Mouse (Mus musculus) kidney, postnatal 0 days (tissue): ENCODE measurements around the gene Pold1. TPM values are rescaled to one million over a fixed set of nuclear protein-coding genes. Genes with fewer than 3 reads are reported as not detected.
A peak's percentile ranks its signal among the peaks of the same experiment; 100 is the strongest.

Experiments used
- ATAC-seq: fragments of 200-750 bp; cut with Nextera tagmentation; replicated peaks from 2 replicates; pipeline ENCODE4 v1.8.0; 2017; ENCODE audit warnings: low read depth, moderate number of reproducible peaks, moderate TSS enrichment, moderate library complexity; ENCODE audit not compliant: low FRiP score
- DNase-seq: peaks from one replicate; pipeline ENCODE4 v3.0.0-alpha.2; 2016; ENCODE audit warnings: low spot score
- H3K27ac ChIP-seq: fragments of 300-500 bp; sonication (generic); 2 replicates; pipeline ENCODE4 v1.5.1; 2014; ENCODE audit warnings: mild to moderate bottlenecking
- H3K27me3 ChIP-seq: fragments of 300-500 bp; sonication (generic); 2 replicates; pipeline ENCODE4 v1.6.1; 2014; ENCODE audit warnings: low read length, mixed read lengths; ENCODE audit not compliant: insufficient read depth
- H3K36me3 ChIP-seq: fragments of 300-500 bp; sonication (generic); 2 replicates; pipeline ENCODE4 v1.6.1; 2014; ENCODE audit warnings: low read length, mixed read lengths; ENCODE audit not compliant: insufficient read depth
- H3K4me1 ChIP-seq: fragments of 300-500 bp; sonication (generic); replicated peaks from 2 replicates; pipeline ENCODE4 v1.6.1; 2014; ENCODE audit warnings: antibody characterized with exemption, low read length, mixed read lengths; ENCODE audit not compliant: insufficient read depth
- H3K4me2 ChIP-seq: fragments of 300-500 bp; sonication (generic); 2 replicates; pipeline ENCODE4 v1.6.1; 2014; ENCODE audit warnings: mild to moderate bottlenecking, low read length, moderate library complexity, mixed read lengths
- H3K4me3 ChIP-seq: fragments of 300-500 bp; sonication (generic); replicated peaks from 2 replicates; pipeline ENCODE4 v1.5.1; 2014; ENCODE audit warnings: low read depth, low read length
- H3K9ac ChIP-seq: fragments of 300-500 bp; sonication (generic); 2 replicates; pipeline ENCODE4 v1.6.1; 2014; ENCODE audit warnings: low read depth, low read length
- H3K9me3 ChIP-seq: fragments of 300-500 bp; sonication (generic); replicated peaks from 2 replicates; pipeline ENCODE4 v1.6.1; 2016; ENCODE audit warnings: low read length, inconsistent platforms, mixed read lengths
- CTCF ChIP-seq: IDR thresholded peaks from 2 replicates; pipeline ENCODE4 v1.5.1; 2016; ENCODE audit warnings: antibody characterized with exemption, low read depth, mild to moderate bottlenecking, moderate library complexity
- WGBS: fragments of 180-500 bp; shearing (Covaris S2); extraction: QIAGEN DNeasy Blood & Tissue Kit; methylation state at CpG from one replicate; pipeline ENCODE4 v1.1.7; 2014; 5-methylcytosine and 5-hydroxymethylcytosine counted together
- polyA plus RNA-seq: library from polyadenylated mRNA; unstranded; fragments of >200 nt; fragmentation: Nextera tagmentation; extraction: Ambion mirVana; gene quantifications from 2 replicates; pipeline ENCODE4 v1.2.1, GENCODE M21; 2015

The Pold1 gene
- polyA plus RNA-seq, result 38.0 and 45.9 TPM in 2 replicates

- Histone ChIP-seq H3K9me3 (no peaks in the 10 kb centered on the region), H3K27ac (peak within 1 kb of the TSS; percentile 28), H3K4me3 (peak within 1 kb of the TSS; percentile 50), H3K27me3 (no peaks in the 10 kb centered on the region), H3K4me1 (no peaks in the 10 kb centered on the region; the same call in 1 of the 2 replicates), H3K36me3 (peaks cover 32% of the 10 kb centered on the region), H3K9ac (peak within 1 kb of the TSS; percentile 49; the same call in 1 of the 2 replicates), H3K4me2 (peak within 1 kb of the TSS; percentile 72)
- ATAC-seq, result peak; percentile 93
- peak; percentile 94 for TF ChIP-seq CTCF
- DNase-seq, result peak; percentile 100
- 1% methylated on average over 43 of the region's 43 CpGs for WGBS
Measured at GRCm38 (mm10) chr7:44548497-44549087, at the start of gene Pold1. Gene Pold1 (minus strand): TSS chr7:44548849.

- WGBS, result 81% methylated on average over 11 of the region's 12 CpGs
Measured at GRCm38 (mm10) chr7:44598336-44598735, 49.7 kb upstream of the Pold1 start.

GRCm38 (mm10) chr7:44597666-44598065 lies 49.0 kb upstream of the Pold1 start:
- Histone ChIP-seq H3K4me2 (no peak overlapping the region), H3K4me1 (no peaks in the 10 kb centered on the region), H3K27ac (no peak overlapping the region), H3K9me3 (no peaks in the 10 kb centered on the region), H3K36me3 (no peaks in the 10 kb centered on the region), H3K9ac (no peak overlapping the region), H3K4me3 (no peak overlapping the region), H3K27me3 (peaks cover 25% of the 10 kb centered on the region)
- ATAC-seq (no peak), DNase-seq (no peak)
- no peak for TF ChIP-seq CTCF
- WGBS, result 92% methylated on average over 4 of the region's 4 CpGs

More at GRCm38 (mm10) chr7:44598336-44598735, 49.7 kb upstream of the Pold1 start:
- H3K4me1 ChIP-seq, result no peaks in the 10 kb centered on the region
- no peak overlapping the region for H3K9ac ChIP-seq
- no peaks in the 10 kb centered on the region for H3K36me3 ChIP-seq
- no peak overlapping the region for H3K4me3 ChIP-seq
- DNase-seq (no peak), ATAC-seq (no peak)
- H3K9me3 ChIP-seq, result no peaks in the 10 kb centered on the region
- H3K27me3 ChIP-seq, result peaks cover 25% of the 10 kb centered on the region
- no peak for TF ChIP-seq CTCF
- no peak overlapping the region for H3K27ac ChIP-seq
- H3K4me2 ChIP-seq, result no peak overlapping the region

- DNase-seq, result no peak
Measured at GRCm38 (mm10) chr7:44596996-44597538, 48.4 kb upstream of the Pold1 start.

GRCm38 (mm10) chr7:44596051-44596450 lies 47.4 kb upstream of the Pold1 start:
- 93% methylated on average over 6 of the region's 6 CpGs for WGBS
- H3K36me3 ChIP-seq, result no peaks in the 10 kb centered on the region
- H3K4me1 ChIP-seq, result no peaks in the 10 kb centered on the region; the same call in 1 of the 2 replicates
- no peak for ATAC-seq
- no peak overlapping the region for H3K9ac ChIP-seq
- H3K4me3 ChIP-seq, result no peak overlapping the region
- H3K27me3 ChIP-seq, result peaks cover 27% of the 10 kb centered on the region
- H3K4me2 ChIP-seq, result no peak overlapping the region
- no peak for DNase-seq
- no peaks in the 10 kb centered on the region for H3K9me3 ChIP-seq
- TF ChIP-seq CTCF, result no peak
- H3K27ac ChIP-seq, result no peak overlapping the region

More at GRCm38 (mm10) chr7:44596996-44597538, 48.4 kb upstream of the Pold1 start:
- H3K36me3 ChIP-seq, result no peaks in the 10 kb centered on the region
- 52% methylated on average over 5 of the region's 5 CpGs for WGBS
- no peak for ATAC-seq
- H3K27me3 ChIP-seq, result peaks cover 25% of the 10 kb centered on the region
- H3K9me3 ChIP-seq, result no peaks in the 10 kb centered on the region
- no peak overlapping the region for H3K27ac ChIP-seq
- no peak for TF ChIP-seq CTCF
- H3K4me1 ChIP-seq, result no peaks in the 10 kb centered on the region
- no peak overlapping the region for H3K4me2 ChIP-seq
- H3K9ac ChIP-seq, result no peak overlapping the region
- no peak overlapping the region for H3K4me3 ChIP-seq

- H3K27ac ChIP-seq, result no peak overlapping the region
- H3K4me2 ChIP-seq, result no peak overlapping the region
- no peaks in the 10 kb centered on the region for H3K36me3 ChIP-seq
- peaks cover 27% of the 10 kb centered on the region for H3K27me3 ChIP-seq
- DNase-seq (no peak), ATAC-seq (no peak)
- H3K9me3 ChIP-seq, result no peaks in the 10 kb centered on the region
- H3K4me1 ChIP-seq, result peaks cover 3% of the 10 kb centered on the region; the same call in 1 of the 2 replicates
- TF ChIP-seq CTCF, result no peak
- no peak overlapping the region for H3K9ac ChIP-seq
- 90% methylated on average over 20 of the region's 20 CpGs for WGBS
- no peak overlapping the region for H3K4me3 ChIP-seq
Measured at GRCm38 (mm10) chr7:44595131-44595561, 46.5 kb upstream of the Pold1 start.
